Mouse (Mus musculus) heart, postnatal 25 days (tissue): Measurements from ENCODE around the gene Chmp1a. TPM values are rescaled to one million over a fixed set of nuclear protein-coding genes. Genes with fewer than 3 reads are reported as not detected.
"Not testable (repeated sequence)": the region's sequence is repeated elsewhere in the genome, so short reads cannot be mapped to it uniquely, and the experiment has no call there.

Experiments used
- DNase-seq: peaks from one replicate; pipeline ENCODE4 v3.0.0; 2022; ENCODE audit warnings: low spot score
- intact Hi-C: fragments of 180-260 bp; cut with DNase I; formaldehyde crosslinking; loops from one replicate; pipeline ENCODE4 v1.15.1; 2025
- total RNA-seq, 2 experiments: library from RNA; stranded (reverse); gene quantifications; 2 replicates each; pipeline ENCODE4 v1.2.3; 2021

The Chmp1a gene
- total RNA-seq = 10 to 100 TPM; 57.1 to 68.6 TPM

DNA sequence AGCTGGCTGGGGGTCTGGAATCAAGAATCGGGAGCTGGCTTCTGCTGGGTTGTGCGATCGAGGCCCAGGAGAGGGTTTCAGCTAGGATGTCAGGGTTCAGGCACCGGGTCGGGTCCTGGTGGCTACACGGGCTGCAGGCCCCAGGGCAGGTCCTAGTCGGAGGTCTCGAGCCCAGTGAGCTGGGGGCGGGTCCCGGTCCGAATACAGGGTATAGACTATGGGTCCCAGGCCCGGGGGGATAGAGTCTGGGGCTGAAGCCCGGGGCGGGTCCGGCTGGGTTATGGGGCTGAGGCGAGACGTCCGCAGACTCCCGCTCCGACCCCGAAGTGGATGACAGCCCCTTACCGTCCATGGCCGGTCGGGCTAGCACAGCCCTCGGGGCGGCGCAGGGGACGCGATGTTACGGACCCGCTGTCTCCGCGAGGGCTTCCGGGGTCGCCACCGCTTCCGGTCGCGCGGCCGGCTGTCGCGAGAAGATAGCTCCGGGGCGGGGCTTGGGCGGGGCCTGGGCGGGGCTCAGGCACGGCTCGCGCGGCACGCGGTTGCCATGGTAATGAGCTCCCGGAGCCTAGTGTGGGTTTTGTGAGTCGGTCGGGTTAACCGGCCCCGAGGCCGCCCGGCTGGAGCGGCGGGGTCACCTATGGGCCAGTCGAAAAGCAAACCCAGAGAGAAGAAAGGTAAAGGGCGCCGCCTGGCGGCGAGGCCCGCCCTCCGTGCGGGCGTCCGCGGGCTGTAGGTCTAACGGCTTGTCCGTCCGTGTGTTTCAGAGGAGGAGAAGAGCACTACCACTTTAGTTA lies at the start of gene Chmp1a, which contains the start of gene Spata33:
TSS of gene Chmp1a (minus strand) at position 443 of the 797 bp plus-strand sequence.
TSS of gene Spata33 (plus strand) at position 512 of the 797 bp plus-strand sequence.
- peak; percentile 73 for DNase-seq
- intact Hi-C loops = loop anchor here (5.0 kb wide), 1 partner anchor 40 kb away; the partner anchor contains the start of genes Vps9d1 and Zfp276

DNA sequence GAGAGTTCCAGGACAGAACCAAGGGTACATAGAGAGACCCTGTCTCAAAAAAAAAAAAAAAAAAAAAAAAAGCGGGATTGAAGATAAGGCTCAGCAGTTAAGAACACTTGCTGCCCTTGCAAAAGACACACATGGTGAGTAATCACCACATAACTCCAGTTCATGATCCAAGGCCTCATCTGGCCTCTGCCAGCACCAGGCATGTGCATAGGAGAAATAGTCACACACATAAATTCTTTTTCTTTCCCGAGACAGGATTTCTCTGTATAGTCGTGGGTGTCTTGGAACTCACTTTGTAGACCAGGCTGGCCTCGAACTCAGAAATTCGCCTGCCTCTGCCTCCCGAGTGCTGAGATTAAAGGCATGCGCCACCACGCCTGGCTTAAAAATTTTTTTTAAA lies 45.0 kb upstream of the Chmp1a start:
- DNase-seq, intact Hi-C loops: not testable (repeated sequence)

DNA sequence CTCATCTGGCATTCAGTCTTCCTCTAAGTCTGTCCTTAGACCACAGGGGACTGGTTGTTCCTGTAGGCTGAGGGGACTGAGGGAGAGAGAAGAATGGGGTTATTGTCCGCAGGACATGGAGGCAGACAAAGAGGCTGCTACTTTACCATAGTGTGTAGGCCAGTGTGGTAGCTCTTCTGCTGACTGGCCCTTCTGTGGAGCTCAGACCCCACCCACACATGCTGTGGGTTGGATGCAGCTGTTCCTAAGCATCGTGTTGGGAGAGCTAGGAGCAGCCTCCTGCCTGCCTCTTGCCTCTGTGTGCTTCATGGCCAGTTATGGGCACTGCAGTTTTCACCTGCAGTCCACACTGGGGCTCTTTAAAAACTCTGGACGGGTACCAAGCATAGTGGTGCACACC lies 44.6 kb upstream of the Chmp1a start:
- DNase-seq = no peak
- intact Hi-C loops = no loop called here

DNA sequence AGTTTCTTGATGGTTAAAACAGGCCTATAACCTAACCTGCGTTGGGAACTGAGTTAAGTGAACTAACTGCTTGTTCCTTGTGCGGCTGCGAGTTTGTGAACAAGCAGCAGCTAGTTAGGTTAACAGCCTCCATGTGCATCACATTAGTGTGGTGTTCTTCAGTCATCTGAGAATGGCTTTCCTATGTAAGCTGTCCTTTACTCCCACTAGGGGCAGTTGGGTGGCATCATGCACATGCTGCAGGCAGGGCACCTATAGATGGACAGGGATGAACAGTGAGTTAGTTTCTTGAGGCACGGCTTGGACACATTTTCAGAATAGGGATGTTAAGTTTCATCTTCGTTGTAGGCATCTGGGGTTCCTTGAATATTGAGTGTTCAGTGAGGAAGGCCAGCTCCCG lies 42.6 kb upstream of the Chmp1a start:
- no peak for DNase-seq
- intact Hi-C loops = no loop called here

DNA sequence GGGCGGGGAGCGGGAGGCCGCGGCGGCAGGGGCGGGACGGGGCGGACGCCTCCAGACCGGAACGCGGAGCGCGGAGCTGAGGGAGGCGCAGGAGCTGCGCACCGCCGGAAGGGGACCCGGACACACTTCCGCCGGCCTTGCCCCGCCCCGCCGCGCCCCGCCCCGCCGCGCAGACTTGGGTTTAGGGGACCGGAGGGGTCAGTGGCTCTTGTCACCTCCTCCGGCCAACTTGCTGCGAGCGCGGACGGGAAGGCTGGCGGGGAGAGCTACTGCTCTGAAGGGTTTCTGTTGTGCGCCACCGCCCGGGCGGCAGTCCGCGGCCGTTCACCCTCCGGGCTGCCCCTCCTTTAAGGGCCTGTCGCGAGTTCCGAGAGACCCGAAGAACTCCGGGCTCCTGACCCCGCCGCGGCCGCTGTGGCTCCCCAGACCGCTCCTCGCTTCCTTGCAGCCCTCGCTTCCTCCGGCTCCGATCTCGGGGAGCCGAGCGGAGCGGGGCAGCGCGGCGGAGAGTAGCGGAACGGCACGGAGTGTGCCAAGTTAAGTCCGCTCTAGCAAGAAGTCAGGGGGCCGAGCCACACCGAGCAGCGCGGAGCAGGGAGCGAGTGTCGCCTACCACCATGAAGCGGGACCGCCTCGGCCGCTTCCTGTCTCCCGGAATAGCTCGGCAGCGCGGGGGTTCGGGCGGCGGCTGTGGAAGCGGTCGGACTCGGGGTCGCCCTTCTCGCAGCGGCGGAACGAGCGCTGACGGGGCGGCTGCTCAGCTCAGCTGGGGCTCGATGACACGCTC lies 41.7 kb upstream of the Chmp1a start, which contains the start of the genes Zfp276 and Vps9d1:
TSS of gene Zfp276 (plus strand) at position 97 of the 787 bp plus-strand sequence.
TSS of gene Vps9d1 (minus strand) at position 250 of the 787 bp plus-strand sequence.
- intact Hi-C loops = loop anchor here (5.0 kb wide), 1 partner anchor 42 kb away; the partner anchor contains the start of genes Chmp1a and Spata33
- peak; percentile 70 for DNase-seq

DNA sequence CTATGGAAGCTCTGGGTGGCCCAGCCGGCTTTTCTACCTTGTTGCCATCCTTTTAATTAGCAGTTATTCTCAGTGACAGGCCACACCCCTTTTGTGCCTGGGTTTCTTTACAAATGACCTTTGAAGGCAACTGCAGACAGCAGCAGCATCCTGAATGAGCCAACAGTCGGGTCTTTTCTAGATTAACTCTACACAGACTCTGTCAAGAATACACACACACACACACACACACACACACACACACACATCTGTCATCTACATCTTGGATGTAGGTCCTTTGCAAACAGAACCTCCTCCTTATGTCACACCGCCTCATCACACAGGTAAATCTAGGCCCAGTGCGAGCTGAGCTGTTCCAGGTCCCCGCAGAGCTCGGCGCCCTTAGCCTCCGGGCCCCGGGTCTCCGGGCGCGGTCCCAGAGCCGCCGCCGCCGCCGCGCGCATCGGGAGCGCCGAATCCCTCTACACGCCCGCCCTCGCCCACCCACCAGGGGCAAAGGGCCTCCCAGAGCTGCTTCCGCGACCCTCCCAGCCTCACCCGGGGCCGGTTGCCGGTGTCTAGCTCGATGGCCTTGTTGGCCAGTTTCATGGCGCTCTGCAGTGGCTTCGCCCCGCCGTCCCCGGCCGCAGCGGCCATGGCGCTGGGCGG lies 41.0 kb upstream of the Chmp1a start:
- DNase-seq = no peak
- intact Hi-C loops = loop anchor here (5.0 kb wide), 1 partner anchor 41 kb away; the partner anchor contains the start of genes Chmp1a and Spata33

DNA sequence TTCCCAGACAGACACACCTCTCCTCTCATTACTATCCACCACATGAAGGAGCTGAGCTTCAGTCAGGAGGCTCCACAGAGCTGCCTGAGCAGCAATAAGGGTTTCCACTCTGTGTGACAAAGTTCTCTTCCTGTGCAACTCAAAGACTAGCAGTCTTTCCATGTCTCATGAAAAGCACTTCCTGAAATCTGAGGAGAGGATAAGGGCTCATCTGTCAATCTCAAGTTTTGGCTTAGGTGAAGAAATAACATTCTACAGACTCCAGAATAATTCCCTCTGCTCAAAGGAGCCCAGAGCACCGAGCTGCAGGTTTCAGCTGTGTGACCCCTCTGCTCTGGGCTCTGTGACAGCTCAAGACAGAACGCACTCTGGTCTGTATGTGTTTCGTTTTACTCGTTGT lies 40.4 kb upstream of the Chmp1a start:
- no peak for DNase-seq
- intact Hi-C loops = loop anchor here (5.0 kb wide), 1 partner anchor 41 kb away; the partner anchor contains the start of genes Chmp1a and Spata33

DNA sequence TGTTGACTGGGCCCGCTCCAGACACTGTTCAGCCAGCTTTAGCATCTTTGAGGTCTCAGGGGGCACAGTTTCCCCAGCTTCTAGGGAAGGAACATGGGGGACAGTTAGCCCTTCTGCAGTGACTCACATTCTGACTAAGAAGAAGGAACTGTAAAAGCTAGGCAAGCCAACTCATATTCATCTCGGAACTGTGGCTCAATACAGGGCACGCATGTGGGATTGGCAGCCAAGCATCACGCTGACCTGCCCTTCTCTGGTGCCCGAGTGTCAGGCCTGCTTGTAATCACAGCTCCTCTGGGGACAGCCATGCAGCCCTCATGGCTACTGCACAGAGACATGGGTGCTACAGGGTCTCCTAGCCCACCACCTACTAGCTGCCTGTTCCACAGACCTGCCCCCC lies 38.4 kb upstream of the Chmp1a start:
- DNase-seq = no peak
- intact Hi-C loops = loop anchor here (5.0 kb wide), 1 partner anchor 39 kb away; the partner anchor contains the start of genes Chmp1a and Spata33

DNA sequence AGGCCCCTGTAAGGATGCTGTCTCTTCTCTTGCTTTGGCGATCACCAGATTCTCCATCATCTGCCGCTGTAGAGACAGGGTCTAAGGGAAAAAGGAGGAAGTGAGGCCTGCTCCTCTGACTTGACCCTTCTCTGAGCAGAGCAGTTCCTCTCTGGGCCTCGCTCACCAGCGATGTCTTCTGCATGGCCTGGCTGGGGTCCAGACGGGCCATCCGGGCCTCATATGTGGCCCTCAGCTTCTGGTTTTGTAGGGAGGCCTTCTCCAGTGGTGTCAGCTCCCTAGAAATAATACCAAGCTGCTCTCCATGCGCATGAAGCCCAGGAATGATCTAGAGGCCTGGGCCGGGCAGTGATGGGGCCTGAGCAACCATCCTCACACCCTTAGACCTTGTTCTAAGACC lies 36.0 kb upstream of the Chmp1a start:
- DNase-seq = no peak
- intact Hi-C loops = no loop called here

DNA sequence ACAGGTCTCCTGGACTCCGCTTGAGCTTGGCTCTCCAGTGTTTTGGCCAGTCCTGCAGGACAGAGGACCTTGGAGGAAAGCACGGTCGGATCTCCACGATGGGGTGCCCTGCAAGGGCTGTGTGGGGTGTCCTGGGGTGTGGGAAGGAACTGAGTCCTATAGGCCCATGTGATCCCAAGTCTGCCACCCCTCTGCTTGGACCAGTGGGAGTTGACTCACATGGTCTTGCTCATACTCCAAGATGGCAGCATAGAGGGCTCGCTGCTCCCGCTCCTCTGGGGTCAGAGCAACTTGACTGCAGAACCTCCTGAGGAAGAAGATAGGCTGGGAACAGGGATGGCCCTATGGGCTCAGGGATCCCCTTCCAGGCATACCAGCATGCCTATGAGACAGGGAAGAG lies 35.2 kb upstream of the Chmp1a start:
- DNase-seq = no peak

DNA sequence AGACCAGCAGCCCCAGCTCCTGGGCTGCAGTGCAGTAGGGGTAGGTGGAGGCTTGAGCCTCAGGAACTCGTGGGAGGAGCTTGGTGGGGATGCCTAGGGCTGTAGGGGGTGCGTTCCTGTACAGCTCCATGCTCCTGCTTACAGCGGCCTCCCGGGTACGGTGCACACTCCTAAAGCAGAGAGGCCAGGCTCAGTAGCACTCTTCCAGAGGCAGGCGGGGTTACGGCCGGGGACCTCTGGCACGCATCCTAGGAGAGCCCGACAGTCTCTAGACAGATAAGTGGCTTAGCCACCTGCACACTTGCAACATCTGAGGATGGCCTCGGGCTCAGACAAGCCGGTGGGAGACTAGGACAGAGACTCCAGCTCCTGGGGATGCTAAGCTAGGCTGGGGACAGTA lies 33.0 kb upstream of the Chmp1a start:
- intact Hi-C loops = no loop called here
- DNase-seq = no peak

More for the DNA sequence above, 35.2 kb upstream of the Chmp1a start:
- intact Hi-C loops = no loop called here

DNA sequence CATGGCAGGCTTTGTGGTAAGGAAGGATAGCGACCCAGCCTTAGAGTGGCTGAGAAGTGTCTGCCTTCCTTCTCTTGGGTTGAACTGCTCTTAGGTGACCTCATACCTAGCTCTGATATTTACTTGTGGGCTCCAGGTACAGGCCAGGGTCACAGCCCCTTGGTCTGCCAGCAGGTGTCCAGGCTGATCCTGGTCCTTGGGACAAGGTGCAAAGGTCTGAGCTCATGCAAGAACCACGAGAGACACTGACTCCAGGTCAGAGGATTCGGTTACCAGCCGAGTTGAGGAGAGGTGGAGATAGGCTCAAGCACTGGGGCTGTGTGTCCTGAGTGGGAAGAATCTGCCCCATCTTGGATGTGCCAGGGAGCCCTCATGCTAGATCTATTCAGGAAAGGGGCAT lies 31.8 kb upstream of the Chmp1a start:
- no peak for DNase-seq
- intact Hi-C loops = no loop called here

DNA sequence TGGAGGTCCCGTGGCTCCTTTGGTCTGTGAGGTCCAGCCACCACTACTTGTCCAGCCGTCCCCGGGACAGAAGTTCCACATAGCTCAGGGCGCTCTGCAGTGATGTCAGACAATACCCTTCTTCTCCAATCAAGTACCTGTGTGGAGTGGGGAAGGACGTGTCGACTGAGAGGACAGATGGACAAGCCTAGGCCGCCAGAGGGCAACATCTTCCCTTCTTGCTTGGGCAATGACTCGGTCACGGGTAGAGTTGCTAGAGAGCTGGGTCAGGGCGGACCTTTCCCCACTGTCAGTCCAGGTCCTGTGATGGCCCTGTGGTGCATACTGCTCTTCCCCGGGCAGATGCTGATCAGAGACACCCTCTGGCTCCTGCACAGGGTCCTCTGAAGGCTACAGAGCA lies 30.5 kb upstream of the Chmp1a start:
- DNase-seq = no peak
- intact Hi-C loops = no loop called here

DNA sequence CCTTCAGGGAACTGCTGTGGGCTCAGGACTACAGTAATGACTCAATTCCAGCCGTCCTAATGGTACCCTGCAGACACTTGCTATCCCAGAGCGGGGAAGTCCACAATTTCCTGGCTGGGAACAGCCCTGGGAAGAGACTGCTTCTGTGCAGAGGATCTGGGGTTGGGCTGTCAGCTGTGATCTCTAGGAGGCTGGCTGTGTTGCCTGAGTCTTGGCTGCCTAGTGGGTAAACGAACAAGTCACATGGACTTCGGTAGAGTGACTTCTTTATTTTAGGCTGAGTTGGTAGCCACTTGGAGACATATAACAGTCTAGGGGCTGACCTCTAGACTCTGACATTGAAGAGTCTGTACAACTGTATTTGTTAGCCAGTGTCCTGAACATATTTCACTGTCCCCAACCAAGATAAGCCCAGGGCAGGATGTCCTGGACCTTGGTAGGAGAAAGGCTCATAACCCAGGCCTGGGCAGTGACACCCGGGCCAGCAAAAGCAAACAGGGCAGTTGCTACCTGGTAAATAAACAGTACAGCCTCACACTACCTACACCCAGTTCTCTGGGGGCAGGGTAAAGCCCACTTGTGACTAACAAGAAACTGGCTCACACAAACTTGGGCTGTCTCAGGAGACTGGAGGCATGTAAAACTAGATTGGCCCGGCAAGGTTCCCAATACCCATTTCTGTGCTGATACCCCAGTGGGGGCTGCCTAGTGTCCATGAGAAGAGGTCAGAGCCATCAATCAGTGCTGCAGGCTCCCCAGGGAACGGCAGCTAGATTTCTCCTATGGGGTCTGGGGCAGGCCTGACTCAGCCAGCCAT lies 29.8 kb upstream of the Chmp1a start:
- DNase-seq = no peak
- intact Hi-C loops = no loop called here

DNA sequence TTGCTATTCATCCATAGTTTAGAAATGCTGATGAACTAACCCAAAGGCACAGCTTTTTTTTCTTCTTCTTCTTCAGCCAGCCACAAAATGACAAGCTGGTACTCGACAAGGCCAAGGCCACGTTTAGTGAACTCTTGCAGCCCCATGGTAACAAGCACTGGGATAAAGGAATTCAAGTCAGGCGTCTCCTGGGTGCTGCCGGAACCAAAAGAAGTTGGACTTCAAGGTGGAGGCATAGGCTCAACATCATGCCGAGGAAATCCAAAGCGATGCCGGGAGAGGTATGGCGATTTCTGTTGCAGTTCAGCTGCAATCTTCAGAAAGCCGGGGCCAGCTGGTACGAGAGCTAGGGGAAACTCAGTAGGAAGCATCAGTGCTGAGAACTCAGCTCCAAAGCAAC lies 26.8 kb upstream of the Chmp1a start:
- DNase-seq = no peak
- intact Hi-C loops = no loop called here

DNA sequence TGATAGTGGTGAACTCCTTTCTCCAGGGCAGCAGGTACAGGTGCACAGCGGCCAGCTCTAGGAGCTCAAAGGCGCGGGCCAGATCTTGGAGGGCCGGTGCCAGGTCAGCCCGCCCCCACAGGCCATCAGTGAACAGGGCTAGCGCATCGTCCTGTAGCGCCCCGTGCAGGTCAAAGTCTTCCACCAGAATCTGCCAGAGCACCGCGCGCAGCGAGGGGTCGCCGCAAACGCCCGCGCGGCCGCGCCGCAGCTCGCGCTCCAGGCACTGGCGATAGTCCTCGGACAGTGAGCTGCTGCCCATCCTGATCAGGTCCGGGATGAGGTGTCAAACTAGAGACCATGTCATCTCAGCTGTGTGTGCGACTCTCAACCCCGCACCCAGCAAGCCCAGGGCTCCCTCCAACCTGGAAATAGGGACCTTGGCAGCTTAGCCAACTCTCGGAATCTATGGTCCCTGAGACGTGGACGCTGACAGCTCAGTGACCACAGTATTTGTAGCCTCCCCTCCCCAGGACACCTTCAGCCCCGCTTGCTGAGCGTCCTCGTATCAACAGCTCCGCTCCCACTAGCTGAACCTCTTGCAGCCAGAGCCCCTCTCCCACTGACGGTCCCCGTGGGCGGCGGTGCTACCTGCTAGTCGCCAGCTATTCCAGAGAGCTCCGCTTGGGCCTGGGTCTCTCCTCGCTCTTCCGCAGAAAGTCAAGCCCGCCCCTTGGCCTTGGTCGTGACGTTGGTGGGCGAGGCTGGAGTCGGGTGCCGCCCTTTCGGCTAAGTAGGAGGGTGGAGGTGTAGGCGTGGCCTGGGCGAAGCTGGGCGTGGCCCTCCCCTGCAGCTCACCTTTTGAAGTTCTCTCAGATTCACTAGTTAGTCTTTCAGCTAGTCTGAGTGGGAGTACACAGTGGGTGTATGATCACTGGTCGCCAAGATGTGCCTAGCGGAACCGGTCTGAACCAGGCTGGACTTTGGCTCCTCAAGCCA lies 23.2 kb upstream of the Chmp1a start, which contains the start of gene Spata2l:
TSS of gene Spata2l (minus strand) at position 714 of the 978 bp plus-strand sequence.
- intact Hi-C loops = no loop called here
- peak; percentile 66 for DNase-seq

DNA sequence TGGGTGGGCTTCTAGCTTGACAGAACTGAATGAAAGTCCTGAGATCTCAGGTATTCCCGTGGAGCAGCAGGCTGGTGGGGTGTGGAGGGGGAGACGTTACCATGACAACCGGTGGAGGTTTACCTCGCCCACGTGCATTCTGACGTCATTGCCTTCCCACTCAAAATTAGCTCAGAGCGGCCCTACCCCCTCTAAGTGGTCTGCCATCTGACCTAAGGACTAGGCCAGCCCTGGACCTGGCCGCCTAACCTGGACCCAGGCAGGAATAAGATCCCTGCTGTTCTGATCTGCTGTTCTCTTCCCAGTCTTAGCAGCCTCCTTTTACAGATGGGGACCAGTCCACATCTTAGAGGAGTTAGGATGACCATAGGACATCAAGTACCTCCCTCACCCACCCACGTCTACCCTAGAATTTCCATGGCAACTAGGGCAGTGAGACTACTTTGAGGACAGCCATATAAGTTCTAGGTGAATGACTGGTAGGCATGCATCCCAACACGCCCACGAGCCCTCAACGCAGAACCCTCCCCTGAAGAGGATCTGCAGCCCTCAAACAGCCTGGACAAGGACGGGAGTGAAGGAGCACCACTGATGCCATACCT lies 22.5 kb upstream of the Chmp1a start:
- DNase-seq = no peak
- intact Hi-C loops = no loop called here

DNA sequence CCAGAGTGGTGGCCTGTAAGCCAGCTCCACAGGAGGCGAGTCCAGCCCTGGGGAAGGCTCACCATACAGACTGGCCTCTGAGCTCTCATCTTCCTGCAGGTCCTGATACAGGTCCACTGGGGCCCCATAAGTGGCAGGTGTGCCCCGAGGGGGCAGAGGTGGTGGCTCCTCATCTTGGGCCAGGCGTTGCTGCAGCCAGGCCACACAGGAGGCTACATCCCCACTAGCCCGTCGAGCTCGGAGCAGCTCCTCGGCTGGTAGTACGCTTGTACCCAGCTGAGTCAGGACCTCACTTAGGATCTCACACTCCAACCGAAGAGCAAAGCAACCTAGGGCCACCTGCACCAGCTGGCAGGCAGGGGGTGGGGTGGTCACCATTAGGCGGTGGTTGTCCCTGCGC lies 21.2 kb upstream of the Chmp1a start:
- intact Hi-C loops = no loop called here
- DNase-seq = no peak
